Mouse (Mus musculus) WW6 (cell line): ENCODE data around the gene Naa16.

Experiments
- DNase-seq: peaks from one replicate; pipeline ENCODE4 v3.0.0-alpha.2; 2013; ENCODE audit warnings: low read depth, low spot score

Naa16 gene

GRCm38 (mm10) chr14:79330944-79331561 lies 59.5 kb downstream of the Naa16 start:
- no peak for DNase-seq

GRCm38 (mm10) chr14:79327033-79327432 lies 63.5 kb downstream of the Naa16 start:
- DNase-seq: peak; percentile 26

GRCm38 (mm10) chr14:79324112-79324840 lies 66.3 kb downstream of the Naa16 start:
- DNase-seq: no peak

GRCm38 (mm10) chr14:79321881-79322280 lies 68.7 kb downstream of the Naa16 start:
- no peak for DNase-seq

- DNase-seq: no peak
Measured at GRCm38 (mm10) chr14:79321152-79321551, 69.4 kb downstream of the Naa16 start.

DNA sequence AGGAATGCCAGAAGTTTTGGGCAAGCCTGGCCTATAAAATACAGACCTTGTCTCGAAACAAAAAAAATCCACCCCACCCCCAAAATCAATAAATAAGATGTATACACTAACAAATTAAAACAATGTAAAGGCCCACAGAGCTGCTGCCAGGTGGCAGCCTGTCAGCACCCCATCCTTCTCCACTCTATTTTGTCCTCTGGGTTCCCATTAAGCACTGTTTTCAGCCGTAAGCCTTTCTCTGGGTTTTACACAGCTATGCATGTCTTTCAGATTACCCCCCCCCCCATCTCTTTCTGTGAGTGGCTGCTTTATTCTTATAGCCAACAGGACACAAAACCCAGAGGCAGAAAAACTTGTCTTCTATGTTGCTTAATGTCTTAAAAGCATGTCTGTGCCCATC lies 73.0 kb downstream of the Naa16 start:
- DNase-seq: no peak

DNA sequence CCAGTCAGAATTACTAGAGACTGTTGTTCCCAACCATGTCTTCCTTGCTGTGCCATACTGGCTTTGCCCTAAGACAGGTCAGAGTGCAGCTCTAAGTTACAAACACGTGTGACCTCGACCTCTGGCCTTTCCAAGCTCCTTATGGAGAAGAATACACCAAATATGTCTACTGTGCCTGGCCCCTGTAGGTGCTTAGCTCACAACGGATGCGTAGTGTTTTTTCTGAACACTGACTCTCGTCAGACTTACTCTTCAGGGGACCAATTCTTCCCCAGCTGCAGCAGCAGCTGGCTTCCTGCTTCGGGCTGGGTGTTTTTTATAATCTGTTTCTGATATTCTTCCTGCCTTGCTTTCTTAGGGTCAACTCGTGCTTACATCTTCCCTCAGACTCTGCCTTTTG lies 74.7 kb downstream of the Naa16 start:
- DNase-seq: no peak

DNA sequence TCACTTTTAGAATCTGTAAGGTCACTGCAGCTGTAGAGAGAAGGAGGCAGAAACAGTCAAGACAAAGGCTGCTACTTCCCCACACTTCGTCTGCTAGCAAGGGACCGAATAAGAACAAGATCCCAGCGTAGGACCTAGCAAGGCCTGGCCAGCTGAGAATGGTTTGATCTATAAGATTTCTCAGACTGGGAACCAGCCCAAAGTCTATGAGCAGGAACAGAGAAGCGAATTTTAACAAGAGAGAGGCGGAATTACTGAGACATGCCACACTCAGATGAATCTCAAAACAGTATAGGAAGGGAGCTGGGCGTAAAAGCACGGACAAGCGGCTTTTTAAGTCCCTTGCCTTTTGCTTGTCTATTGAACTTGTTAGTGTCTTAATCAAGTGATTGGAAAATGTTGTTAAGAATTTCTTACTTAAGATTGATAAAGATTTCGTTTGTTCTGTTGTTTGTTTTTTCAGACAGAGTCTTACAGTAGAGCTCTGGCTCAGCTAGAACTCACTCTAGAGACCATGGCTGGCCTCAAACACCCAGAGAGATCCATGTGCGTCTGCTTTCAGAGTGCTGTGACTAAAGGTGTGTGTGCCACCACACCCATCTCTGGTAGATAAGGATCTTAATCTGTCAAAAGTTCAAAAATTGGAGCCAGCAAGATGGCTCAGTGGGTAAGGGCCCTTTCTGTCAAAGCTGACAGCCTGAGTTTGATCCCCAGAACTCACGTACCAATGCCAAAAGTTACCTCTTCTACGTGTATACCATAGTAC lies 76.2 kb downstream of the Naa16 start:
- no peak for DNase-seq

DNA sequence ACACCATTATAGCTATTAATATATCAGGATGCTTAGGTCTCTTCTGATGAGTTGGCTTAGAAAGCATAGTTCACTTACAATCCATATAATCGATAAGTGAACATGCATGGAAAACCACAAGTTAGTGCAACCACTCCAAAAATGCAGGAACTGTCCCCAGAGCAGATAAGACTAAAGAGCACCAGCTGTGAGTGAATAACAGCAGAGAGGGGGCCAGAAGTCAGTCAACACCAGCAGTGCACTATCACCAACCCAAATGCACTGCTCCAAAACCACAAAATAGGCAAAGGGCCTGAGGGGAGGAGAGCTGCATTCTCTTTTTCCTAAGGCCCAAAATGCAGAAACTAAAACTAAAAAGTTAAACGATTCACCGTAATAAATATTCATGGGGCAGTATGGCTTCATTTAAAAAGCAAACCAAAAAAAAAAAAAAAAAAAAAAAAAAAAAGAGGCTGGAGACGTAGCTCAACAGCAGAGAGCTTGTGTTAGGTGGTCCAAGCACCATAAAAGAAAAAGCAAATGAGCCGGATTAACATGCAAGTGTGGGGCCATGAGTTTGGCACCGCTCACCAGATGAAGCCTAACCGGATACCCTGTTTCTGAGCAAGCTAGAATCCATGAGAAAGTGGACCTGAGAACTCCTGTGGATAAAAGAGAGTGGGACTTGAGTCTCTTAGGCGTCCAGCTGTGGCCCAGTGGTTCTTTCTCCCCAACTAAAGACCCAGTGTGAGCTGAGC lies 77.0 kb downstream of the Naa16 start:
- no peak for DNase-seq

GRCm38 (mm10) chr14:79312719-79313118 lies 77.9 kb downstream of the Naa16 start:
- DNase-seq: no peak

DNA sequence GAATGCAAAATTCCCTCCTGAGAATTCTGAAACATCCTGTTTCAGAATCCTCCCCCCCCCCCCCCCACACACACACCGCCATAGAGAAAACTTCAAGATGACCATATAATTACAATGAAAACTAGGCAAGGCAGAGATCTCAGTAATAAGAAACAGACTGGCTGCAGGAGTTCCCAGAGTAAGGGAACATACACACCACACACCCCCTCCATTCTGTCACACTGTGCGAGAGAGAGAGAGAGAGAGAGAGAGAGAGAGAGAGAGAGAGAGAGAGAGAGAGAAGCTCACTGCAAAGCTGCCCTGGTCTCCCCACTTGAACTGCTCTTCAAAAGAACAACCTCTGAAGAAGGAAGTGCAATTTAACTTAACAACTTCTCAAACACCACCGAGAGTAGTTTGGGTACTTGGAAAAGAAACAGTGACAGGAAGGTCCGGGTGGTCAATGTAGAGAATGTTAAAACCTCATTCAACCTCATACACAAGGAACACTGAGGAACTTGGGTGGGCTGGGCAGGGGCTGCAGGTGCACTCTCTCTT lies 78.6 kb downstream of the Naa16 start:
- no peak for DNase-seq

GRCm38 (mm10) chr14:79309115-79309514 lies 81.5 kb downstream of the Naa16 start:
- DNase-seq: no peak

GRCm38 (mm10) chr14:79308364-79308763 lies 82.2 kb downstream of the Naa16 start:
- DNase-seq: no peak

- no peak for DNase-seq
Measured at GRCm38 (mm10) chr14:79307908-79308307, 82.7 kb downstream of the Naa16 start.

DNA sequence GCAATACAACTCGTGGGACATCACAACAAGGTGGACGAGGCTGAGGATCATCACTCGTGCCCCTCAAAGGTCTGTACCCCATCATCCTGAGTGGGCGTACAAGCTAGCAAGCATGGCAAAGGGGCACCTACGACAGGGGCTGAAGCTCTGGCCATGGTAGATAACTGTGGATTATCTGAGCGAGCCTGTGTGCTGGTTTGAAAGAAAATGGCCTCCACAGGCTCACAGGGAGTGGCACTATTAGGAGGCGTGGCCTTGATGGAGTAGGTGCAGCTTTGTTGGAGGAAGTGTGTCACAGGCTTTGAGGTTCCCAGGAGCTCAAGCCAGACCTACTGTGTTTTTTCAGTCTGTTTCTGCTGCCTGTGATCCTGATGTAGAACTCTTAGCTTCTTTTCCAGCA lies 83.4 kb downstream of the Naa16 start:
- DNase-seq: no peak

- no peak for DNase-seq
Measured at GRCm38 (mm10) chr14:79304873-79305464, 85.6 kb downstream of the Naa16 start.

DNA sequence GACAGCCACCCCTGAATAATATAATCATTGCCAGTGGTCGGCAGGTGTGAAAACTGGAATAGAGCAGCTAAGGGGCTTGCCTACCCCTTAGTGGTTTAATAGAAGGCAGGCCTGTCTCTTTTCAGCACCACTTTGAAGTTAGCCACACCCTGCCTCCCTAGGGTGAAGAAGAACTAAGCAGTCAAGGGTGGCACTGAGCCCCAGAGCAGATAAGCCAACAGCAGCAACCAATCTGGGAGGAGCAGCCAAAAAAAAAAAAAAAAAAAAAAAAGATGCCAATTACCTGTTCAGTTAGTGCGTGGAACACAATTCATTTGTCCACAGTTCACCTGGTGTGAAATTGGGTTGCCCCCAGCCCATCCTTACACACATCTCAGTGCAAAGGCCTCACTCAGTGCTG lies 87.4 kb downstream of the Naa16 start:
- DNase-seq: no peak

DNA sequence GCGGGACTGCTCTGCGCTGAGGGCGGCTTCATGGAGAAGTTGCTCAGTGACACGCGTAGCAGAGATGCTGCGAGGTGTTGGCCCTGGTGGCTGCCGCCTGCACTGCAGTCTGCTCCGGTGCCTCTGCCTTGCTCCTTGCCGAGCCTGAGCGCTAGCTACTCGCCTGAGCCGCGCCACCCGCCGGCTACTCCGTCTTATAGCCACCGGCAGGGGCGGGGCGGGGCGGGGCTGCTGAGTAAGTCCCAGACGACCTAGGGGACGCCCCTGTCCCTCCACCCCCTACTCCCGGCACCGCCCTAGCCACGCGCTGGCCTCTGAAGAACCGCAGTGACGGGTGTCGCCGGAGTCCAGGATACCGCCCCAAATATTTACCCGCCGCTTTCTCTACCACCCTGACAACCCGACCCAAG lies 89.1 kb downstream of the Naa16 start, which contains the start of gene Rgcc:
TSS of gene Rgcc (minus strand) at position 180 of the 410 bp plus-strand sequence.
- DNase-seq: peak; percentile 88

- DNase-seq: no peak
Measured at GRCm38 (mm10) chr14:79300641-79301350, 89.8 kb downstream of the Naa16 start.

- DNase-seq: peak; percentile 53
Measured at GRCm38 (mm10) chr14:79299796-79300195, 90.8 kb downstream of the Naa16 start.

DNA sequence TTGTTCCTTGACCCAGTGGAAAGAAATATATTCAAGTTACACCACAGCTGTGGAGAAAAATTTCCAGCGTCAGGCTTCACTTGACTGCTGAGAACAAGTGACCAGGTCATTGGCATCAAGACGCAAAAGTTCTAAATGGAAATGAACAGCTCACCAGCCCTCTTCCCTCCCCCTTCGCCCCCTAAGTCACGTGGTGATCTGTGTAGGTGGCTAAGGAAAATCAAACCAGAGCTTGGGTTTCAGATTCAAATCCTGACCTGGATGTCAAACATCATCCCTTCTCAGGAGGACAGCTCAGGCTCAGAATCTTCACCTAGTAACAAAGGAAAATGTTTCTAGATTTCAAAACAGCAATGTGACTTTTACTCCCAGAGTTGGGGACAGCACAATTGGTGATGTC lies 91.3 kb downstream of the Naa16 start:
- DNase-seq: no peak
